Mouse (Mus musculus) testis, adult 2 months (tissue): ENCODE measurements around the gene Pik3c2g.

Experiments used
- CTCF ChIP-seq: fragments of 200-500 bp; IDR thresholded peaks from 2 replicates; pipeline ENCODE4 v1.5.1; 2012; ENCODE audit warnings: low read depth, mild to moderate bottlenecking, inconsistent platforms, low read length, moderate library complexity; ENCODE audit not compliant: control insufficient read depth, insufficient read depth, insufficient replicate concordance
- POLR2A ChIP-seq: fragments of 200-500 bp; IDR thresholded peaks from 2 replicates; pipeline ENCODE4 v1.6.1; 2012; ENCODE audit warnings: low read depth, mild to moderate bottlenecking, inconsistent platforms, low read length, moderate library complexity; ENCODE audit not compliant: control insufficient read depth

DNA sequence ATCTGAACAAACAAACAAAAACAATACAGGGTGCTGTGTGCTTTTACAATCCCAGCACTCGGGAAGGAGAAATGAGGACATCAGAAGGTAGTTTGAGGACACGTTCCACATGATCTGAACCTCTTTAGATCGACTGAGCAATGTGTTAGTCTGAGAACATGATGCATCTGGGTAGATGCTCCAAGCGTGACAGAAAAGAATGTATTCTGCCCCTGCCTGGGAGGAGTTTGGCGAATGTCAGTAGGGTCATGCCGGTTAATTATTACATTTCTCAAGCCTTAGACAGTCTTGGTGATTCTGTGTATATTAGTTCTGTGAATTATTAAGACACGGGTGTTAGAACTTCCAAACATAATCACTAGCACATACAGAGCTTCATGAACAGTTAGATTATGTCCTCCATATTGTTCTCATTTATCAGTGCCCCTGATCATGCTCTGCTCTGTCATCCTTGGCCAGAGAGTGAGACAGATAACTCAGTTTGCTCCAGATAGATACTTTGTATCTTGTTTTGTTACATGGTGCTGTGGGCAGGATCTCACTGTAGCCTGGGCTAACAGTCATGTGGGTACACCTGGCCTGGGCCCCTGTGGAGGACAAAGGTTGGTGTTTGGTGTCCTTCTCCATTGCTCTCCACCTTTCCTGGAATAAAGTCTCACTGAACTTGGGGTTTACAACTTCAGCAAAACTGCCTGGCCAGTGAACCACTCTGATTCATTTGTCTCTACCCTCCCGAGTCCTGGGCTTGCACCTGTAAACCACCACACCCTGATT lies 360.3 kb downstream of the Pik3c2g start:
- TF ChIP-seq POLR2A, result no peak
- no peak for TF ChIP-seq CTCF
